Mouse (Mus musculus) limb, embryonic 11.5 days (tissue): ENCODE data around the gene Dupd1. TPM values are rescaled to one million over a fixed set of nuclear protein-coding genes. Genes with fewer than 3 reads are reported as not detected.

Experiments
- ATAC-seq: fragments of 200-750 bp; cut with Nextera tagmentation; 2 replicates; pipeline ENCODE4 v1.8.0; 2017; ENCODE audit warnings: low read depth; ENCODE audit not compliant: insufficient number of reproducible peaks, low FRiP score, low TSS enrichment
- DNase-seq: peaks from one replicate; pipeline ENCODE4 v3.0.0-alpha.2; 2015; ENCODE audit warnings: low spot score
- H3K27ac ChIP-seq: fragments of 300-500 bp; sonication (generic); replicated peaks from 2 replicates; pipeline ENCODE4 v1.5.1; 2014; ENCODE audit warnings: low read depth, mild to moderate bottlenecking, low read length
- H3K27me3 ChIP-seq: fragments of 300-500 bp; sonication (generic); 2 replicates; pipeline ENCODE4 v1.6.1; 2014; ENCODE audit warnings: mild to moderate bottlenecking, low read length, mixed read lengths; ENCODE audit not compliant: control insufficient read depth, insufficient read depth
- H3K36me3 ChIP-seq: fragments of 300-500 bp; sonication (generic); 2 replicates; pipeline ENCODE4 v1.6.1; 2014; ENCODE audit warnings: mild to moderate bottlenecking, low read length, moderate library complexity, mixed read lengths; ENCODE audit not compliant: control insufficient read depth, insufficient read depth
- H3K4me1 ChIP-seq: fragments of 300-500 bp; sonication (generic); 2 replicates; pipeline ENCODE4 v1.6.1; 2014; ENCODE audit warnings: low read length, mixed read lengths; ENCODE audit not compliant: control insufficient read depth, insufficient read depth
- H3K4me2 ChIP-seq: fragments of 300-500 bp; sonication (generic); 2 replicates; pipeline ENCODE4 v1.6.1; 2014; ENCODE audit warnings: low read depth, mild to moderate bottlenecking, moderate library complexity; ENCODE audit not compliant: severe bottlenecking
- H3K4me3 ChIP-seq: fragments of 300-500 bp; sonication (generic); 2 replicates; pipeline ENCODE4 v1.5.1; 2014; ENCODE audit warnings: low read depth, low read length
- H3K9ac ChIP-seq: fragments of 300-500 bp; sonication (generic); 2 replicates; pipeline ENCODE4 v1.6.1; 2014; ENCODE audit warnings: mild to moderate bottlenecking, low read length
- H3K9me3 ChIP-seq: fragments of 300-500 bp; sonication (generic); 2 replicates; pipeline ENCODE4 v1.6.1; 2016; ENCODE audit warnings: low read length; ENCODE audit not compliant: control insufficient read depth
- WGBS: fragments of 180-500 bp; shearing (Covaris S2); extraction: QIAGEN DNeasy Blood & Tissue Kit; methylation state at CpG from one replicate; pipeline ENCODE4 v1.1.7; 2014; 5-methylcytosine and 5-hydroxymethylcytosine counted together
- polyA plus RNA-seq: library from polyadenylated mRNA; unstranded; fragments of >200 nt; fragmentation: Nextera tagmentation; extraction: Ambion mirVana; gene quantifications from 2 replicates; pipeline ENCODE4 v1.2.1, GENCODE M21; 2014

The Dupd1 gene
- polyA plus RNA-seq, 1 experiment from 2014 or later, result 0.21 TPM

GRCm38 (mm10) chr14:21733131-21733905 lies 18.9 kb upstream of the Dupd1 start:
- H3K36me3 ChIP-seq, result no peaks in the 10 kb centered on the region
- H3K27ac ChIP-seq, result no peak overlapping the region
- no peaks in the 10 kb centered on the region for H3K27me3 ChIP-seq
- H3K9ac ChIP-seq, result no peak overlapping the region
- no peak for DNase-seq
- WGBS, result 91% methylated on average over 15 of the region's 15 CpGs
- no peak overlapping the region for H3K4me3 ChIP-seq
- H3K4me1 ChIP-seq, result no peaks in the 10 kb centered on the region
- no peak for ATAC-seq
- no peak overlapping the region for H3K4me2 ChIP-seq
- no peaks in the 10 kb centered on the region for H3K9me3 ChIP-seq

- Histone ChIP-seq H3K4me2 (no peak overlapping the region), H3K27ac (no peak overlapping the region), H3K36me3 (no peaks in the 10 kb centered on the region), H3K4me3 (no peak overlapping the region), H3K9ac (no peak overlapping the region), H3K27me3 (no peaks in the 10 kb centered on the region), H3K4me1 (no peaks in the 10 kb centered on the region), H3K9me3 (no peaks in the 10 kb centered on the region)
- whole genome bisulfite sequencing, result 91% methylated on average over 4 of the region's 4 CpGs
- DNase-seq (no peak), ATAC-seq (no peak)
These were observed 15.6 kb upstream of the Dupd1 start for GRCm38 (mm10) chr14:21729936-21730335.

GRCm38 (mm10) chr14:21729031-21729732 lies 14.8 kb upstream of the Dupd1 start:
- ATAC-seq, result no peak
- Histone ChIP-seq H3K27ac (no peak overlapping the region), H3K36me3 (no peaks in the 10 kb centered on the region), H3K9ac (no peak overlapping the region), H3K4me2 (no peak overlapping the region), H3K4me3 (no peak overlapping the region), H3K4me1 (no peaks in the 10 kb centered on the region), H3K27me3 (no peaks in the 10 kb centered on the region), H3K9me3 (no peaks in the 10 kb centered on the region)
- 79% methylated on average over 6 of the region's 6 CpGs for whole genome bisulfite sequencing
- no peak for DNase-seq

GRCm38 (mm10) chr14:21722021-21722698 lies 7.8 kb upstream of the Dupd1 start:
- Histone ChIP-seq H3K4me3 (no peak overlapping the region), H3K27ac (no peak overlapping the region), H3K9ac (no peak overlapping the region), H3K36me3 (no peaks in the 10 kb centered on the region), H3K27me3 (no peaks in the 10 kb centered on the region), H3K4me1 (peaks cover 7% of the 10 kb centered on the region), H3K9me3 (no peaks in the 10 kb centered on the region), H3K4me2 (no peak overlapping the region)
- no peak for DNase-seq
- ATAC-seq, result no peak
- WGBS, result 63% methylated on average over 8 of the region's 8 CpGs

GRCm38 (mm10) chr14:21720430-21721205 lies 6.2 kb upstream of the Dupd1 start:
- DNase-seq (no peak), ATAC-seq (no peak)
- Histone ChIP-seq H3K27ac (no peak overlapping the region), H3K4me2 (no peak overlapping the region), H3K4me3 (no peak overlapping the region), H3K36me3 (no peaks in the 10 kb centered on the region), H3K4me1 (peaks cover 7% of the 10 kb centered on the region), H3K9me3 (no peaks in the 10 kb centered on the region), H3K9ac (no peak overlapping the region), H3K27me3 (no peaks in the 10 kb centered on the region)
- WGBS, result 83% methylated on average over 4 of the region's 4 CpGs

GRCm38 (mm10) chr14:21719646-21720383 lies 5.4 kb upstream of the Dupd1 start:
- DNase-seq (no peak), ATAC-seq (no peak)
- Histone ChIP-seq H3K27me3 (no peaks in the 10 kb centered on the region), H3K27ac (no peak overlapping the region), H3K9ac (no peak overlapping the region), H3K4me2 (no peak overlapping the region), H3K4me3 (no peak overlapping the region), H3K9me3 (no peaks in the 10 kb centered on the region), H3K36me3 (no peaks in the 10 kb centered on the region), H3K4me1 (peaks cover 7% of the 10 kb centered on the region)
- 28% methylated on average over 17 of the region's 17 CpGs for WGBS

GRCm38 (mm10) chr14:21711231-21711630 lies 3.1 kb downstream of the Dupd1 start:
- no peak overlapping the region for H3K4me3 ChIP-seq
- ATAC-seq (no peak), DNase-seq (no peak)
- H3K9ac ChIP-seq, result no peak overlapping the region
- no peak overlapping the region for H3K27ac ChIP-seq
- WGBS, result 82% methylated on average over 2 of the region's 2 CpGs
- no peak overlapping the region for H3K4me2 ChIP-seq
- H3K36me3 ChIP-seq, result no peaks in the 10 kb centered on the region
- peaks cover 5% of the 10 kb centered on the region; the same call in 1 of the 2 replicates for H3K4me1 ChIP-seq
- no peaks in the 10 kb centered on the region for H3K27me3 ChIP-seq
- H3K9me3 ChIP-seq, result no peaks in the 10 kb centered on the region
